Mouse (Mus musculus): Measurements from ENCODE around the gene Abcc9.

GRCm38 (mm10) chr6:142668419-142668766, 33.7 kb downstream of the Abcc9 start:
- TF ChIP-seq CTCF (IDR thresholded peaks at IDR 0.05; ENCODE audit: borderline replicate concordance, insufficient read depth, low read length) (no peak), POLR2A (IDR thresholded peaks at IDR 0.05; ENCODE audit: low read depth, low read length) (no peak)

Measured in embryonic fibroblast, embryonic 13.5 days (primary cell).